Mouse (Mus musculus) thymus, adult 2 months (tissue): Measurements from ENCODE around the gene Neurog3.

Experiments used
- CTCF ChIP-seq: fragments of 200-500 bp; IDR thresholded peaks from 2 replicates; pipeline ENCODE4 v1.5.1; 2012; ENCODE audit warnings: mild to moderate bottlenecking, control low read depth, low read length, moderate library complexity, borderline replicate concordance; ENCODE audit not compliant: control insufficient read depth, poor library complexity, insufficient read depth; ENCODE audit errors: extremely low read depth
- POLR2A ChIP-seq: fragments of 200-500 bp; IDR thresholded peaks from 2 replicates; pipeline ENCODE4 v1.6.1; 2012; ENCODE audit warnings: mild to moderate bottlenecking, low read length, control low read depth, moderate library complexity; ENCODE audit not compliant: control insufficient read depth, poor library complexity, insufficient read depth; ENCODE audit errors: extremely low read depth

DNA sequence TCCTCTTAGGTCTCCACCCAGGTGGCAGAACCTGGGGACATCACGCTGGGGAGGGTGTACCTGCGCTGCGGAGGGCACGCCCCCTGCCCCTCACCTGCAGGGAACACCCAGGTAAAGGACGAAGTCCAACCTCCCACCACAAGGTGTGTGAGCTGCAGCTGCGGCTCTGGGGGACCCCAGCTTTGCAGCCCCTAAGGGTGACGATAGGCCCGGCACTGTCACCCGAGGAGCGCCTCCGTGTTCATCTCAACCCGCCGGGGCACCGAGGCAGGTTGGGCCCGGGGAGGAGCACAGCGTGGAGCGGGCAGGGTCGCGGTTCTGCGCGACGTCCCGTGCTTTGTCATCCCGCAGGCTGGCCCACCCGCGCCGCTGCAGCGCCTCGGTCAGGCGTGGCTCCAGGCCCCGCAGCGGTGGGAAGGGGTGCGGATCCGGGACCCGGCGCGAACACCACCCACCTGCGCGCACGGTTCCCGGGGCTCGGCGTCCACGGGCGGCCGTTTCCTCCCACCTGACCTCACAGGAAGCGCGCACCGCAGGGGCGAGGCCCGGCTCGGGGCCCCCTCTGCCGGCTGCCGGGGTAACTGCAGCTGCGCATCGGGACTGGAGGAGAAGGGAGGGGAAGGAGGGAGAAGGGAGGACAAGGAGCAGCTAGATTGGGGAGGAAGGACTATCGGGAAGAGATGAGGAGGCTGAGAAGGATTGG is 22.2 kb upstream of the Neurog3 start:
- TF ChIP-seq CTCF (peak; percentile 90), POLR2A (no peak)
